Mouse (Mus musculus) stomach, postnatal 0 days (tissue): ENCODE results near the gene Cdk8. TPM values are rescaled to one million over a fixed set of nuclear protein-coding genes. Genes with fewer than 3 reads are reported as not detected.

Experiments used
- ATAC-seq: fragments of 200-750 bp; cut with Nextera tagmentation; 2 replicates; pipeline ENCODE4 v1.8.0; 2017; ENCODE audit not compliant: low FRiP score, low TSS enrichment
- DNase-seq: peaks from one replicate; pipeline ENCODE4 v3.0.0-alpha.2; 2016; ENCODE audit warnings: low spot score
- H3K27ac ChIP-seq: fragments of 300-500 bp; sonication (generic); replicated peaks from 2 replicates; pipeline ENCODE4 v1.5.1; 2014; ENCODE audit warnings: mild to moderate bottlenecking, control low read depth
- H3K27me3 ChIP-seq: fragments of 300-500 bp; sonication (generic); 2 replicates; pipeline ENCODE4 v1.6.1; 2014; ENCODE audit warnings: low read length; ENCODE audit not compliant: control insufficient read depth, insufficient read depth
- H3K36me3 ChIP-seq: fragments of 300-500 bp; sonication (generic); 2 replicates; pipeline ENCODE4 v1.6.1; 2014; ENCODE audit warnings: low read length, mixed read lengths; ENCODE audit not compliant: control insufficient read depth, insufficient read depth
- H3K4me1 ChIP-seq: fragments of 300-500 bp; sonication (generic); replicated peaks from 2 replicates; pipeline ENCODE4 v1.6.1; 2014; ENCODE audit warnings: antibody characterized with exemption; ENCODE audit not compliant: control insufficient read depth, insufficient read depth
- H3K4me2 ChIP-seq: fragments of 300-500 bp; sonication (generic); replicated peaks from 2 replicates; pipeline ENCODE4 v1.6.1; 2014; ENCODE audit warnings: low read depth, mild to moderate bottlenecking, control low read depth, moderate library complexity
- H3K4me3 ChIP-seq: fragments of 300-500 bp; sonication (generic); 2 replicates; pipeline ENCODE4 v1.5.1; 2014; ENCODE audit warnings: low read depth, low read length, control low read depth
- H3K9ac ChIP-seq: fragments of 300-500 bp; sonication (generic); 2 replicates; pipeline ENCODE4 v1.6.1; 2014; ENCODE audit warnings: mild to moderate bottlenecking, low read length, control low read depth, mixed read lengths
- H3K9me3 ChIP-seq: fragments of 300-500 bp; sonication (generic); 2 replicates; pipeline ENCODE4 v1.6.1; 2016; ENCODE audit warnings: low read length; ENCODE audit not compliant: control insufficient read depth
- CTCF ChIP-seq: IDR thresholded peaks from 2 replicates; pipeline ENCODE4 v1.5.1; 2016; ENCODE audit warnings: antibody characterized with exemption, low read depth, mild to moderate bottlenecking, moderate library complexity
- EP300 ChIP-seq: optimal IDR thresholded peaks from 2 replicates; pipeline ENCODE3; 2016; ENCODE audit warnings: antibody characterized with exemption
- WGBS: fragments of 180-500 bp; shearing (Covaris S2); extraction: QIAGEN DNeasy Blood & Tissue Kit; methylation state at CpG from one replicate; pipeline ENCODE4 v1.1.7; 2014; 5-methylcytosine and 5-hydroxymethylcytosine counted together
- polyA plus RNA-seq: library from polyadenylated mRNA; unstranded; fragments of >200 nt; fragmentation: Nextera tagmentation; extraction: Ambion mirVana; gene quantifications from 2 replicates; pipeline ENCODE4 v1.2.1, GENCODE M21; 2015

The Cdk8 gene
- polyA plus RNA-seq, 1 experiment from 2014 or later: 12.2 TPM

DNA sequence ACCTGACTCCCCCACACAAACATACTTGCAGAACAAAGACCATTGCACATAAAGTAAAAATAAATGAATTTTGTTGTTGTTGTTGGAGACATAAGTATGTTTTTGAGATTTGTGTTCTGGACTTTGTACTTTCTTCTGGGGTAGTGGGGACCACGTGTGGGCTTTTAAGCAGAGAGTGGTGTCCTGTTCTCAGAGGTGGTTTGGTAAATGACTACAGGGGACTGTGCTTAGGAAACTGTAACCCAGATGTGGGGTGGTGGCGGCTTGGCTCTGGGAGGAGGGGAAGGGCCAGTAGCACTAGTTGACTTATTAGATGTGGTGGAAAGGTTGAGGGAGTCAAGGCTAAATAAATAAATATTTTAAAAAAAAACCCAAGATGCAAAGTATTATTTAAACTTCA is 9.7 kb downstream of the Cdk8 start:
- Histone ChIP-seq H3K4me1 (no peaks in the 10 kb centered on the region; the same call in 1 of the 2 replicates), H3K4me2 (no peak overlapping the region), H3K36me3 (no peaks in the 10 kb centered on the region), H3K4me3 (no peak overlapping the region), H3K9ac (no peak overlapping the region), H3K27ac (no peak overlapping the region), H3K27me3 (no peaks in the 10 kb centered on the region), H3K9me3 (no peaks in the 10 kb centered on the region)
- WGBS: 92% methylated on average over 2 of the region's 2 CpGs
- no peak for TF ChIP-seq CTCF
- TF ChIP-seq EP300: no peak
- ATAC-seq (no peak), DNase-seq (no peak)

DNA sequence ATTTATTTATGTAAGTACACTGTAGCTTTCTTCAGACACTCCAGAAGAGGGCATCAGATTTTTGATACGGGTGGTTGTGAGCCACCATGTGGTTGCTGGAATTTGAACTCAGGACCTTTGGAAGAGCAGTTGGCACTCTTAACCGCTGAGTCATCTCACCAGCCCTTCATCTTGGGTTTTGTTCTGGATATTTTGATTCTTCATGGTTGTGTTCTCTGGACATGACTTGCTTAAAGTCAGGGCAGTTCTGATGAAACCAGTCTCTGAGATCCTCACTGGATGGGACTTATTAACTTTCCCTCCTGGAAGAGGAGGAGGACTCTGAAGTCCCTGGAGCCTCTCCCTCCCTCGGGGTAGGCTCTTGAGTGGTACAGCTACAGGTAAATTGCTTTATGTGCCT is 10.2 kb downstream of the Cdk8 start:
- TF ChIP-seq CTCF (no peak), EP300 (no peak)
- Histone ChIP-seq H3K36me3 (no peaks in the 10 kb centered on the region), H3K4me2 (no peak overlapping the region), H3K4me1 (no peaks in the 10 kb centered on the region; the same call in 1 of the 2 replicates), H3K4me3 (no peak overlapping the region), H3K27me3 (no peaks in the 10 kb centered on the region), H3K9me3 (no peaks in the 10 kb centered on the region), H3K9ac (no peak overlapping the region), H3K27ac (no peak overlapping the region)
- DNase-seq: no peak
- WGBS: 82% methylated on average over 3 of the region's 3 CpGs
- no peak for ATAC-seq

- DNase-seq (no peak), ATAC-seq (no peak)
- H3K27me3 ChIP-seq: no peaks in the 10 kb centered on the region
- H3K27ac ChIP-seq: no peak overlapping the region
- 83% methylated on average over 4 of the region's 4 CpGs for WGBS
- no peak overlapping the region for H3K4me3 ChIP-seq
- no peaks in the 10 kb centered on the region for H3K4me1 ChIP-seq
- H3K9me3 ChIP-seq: no peaks in the 10 kb centered on the region
- TF ChIP-seq CTCF (no peak), EP300 (no peak)
- no peak overlapping the region for H3K9ac ChIP-seq
- no peaks in the 10 kb centered on the region for H3K36me3 ChIP-seq
- H3K4me2 ChIP-seq: no peak overlapping the region
Observed at GRCm38 (mm10) chr5:146245193-146245592, 14.2 kb downstream of the Cdk8 start.

DNA sequence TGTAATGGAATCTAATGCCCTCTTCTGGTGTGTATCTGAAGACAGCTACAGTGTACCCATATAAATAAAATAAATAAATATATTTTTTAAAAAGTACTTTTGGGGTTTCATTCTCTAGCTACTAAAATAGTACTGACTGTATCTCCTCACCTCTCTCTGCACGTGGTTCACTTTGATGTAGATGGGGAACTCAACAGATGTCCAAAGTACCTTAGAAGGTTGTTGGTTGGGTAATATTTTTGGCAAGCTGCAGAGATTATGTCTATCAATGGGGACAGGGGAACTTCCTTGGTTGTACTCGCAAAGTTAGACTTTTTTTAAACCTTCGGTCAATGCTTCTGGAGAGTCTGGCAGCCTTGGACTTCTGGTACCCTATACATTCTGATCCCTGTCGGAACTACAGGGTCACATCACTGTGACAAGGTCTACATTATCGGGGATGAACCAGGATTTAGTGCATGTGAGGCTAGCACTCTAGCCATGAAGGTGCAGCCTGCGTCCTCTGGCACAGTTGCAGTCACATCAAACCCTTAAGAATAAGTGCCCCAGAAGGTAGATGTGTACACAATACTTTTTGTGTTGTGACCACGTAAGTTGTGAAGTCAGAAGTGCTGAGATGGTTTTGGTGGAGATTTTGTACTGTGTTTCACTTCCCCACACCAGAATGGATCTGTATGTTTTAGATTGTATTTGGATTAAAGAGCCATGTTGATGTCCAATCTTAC is 14.8 kb downstream of the Cdk8 start:
- DNase-seq (no peak), ATAC-seq (no peak)
- Histone ChIP-seq H3K9ac (no peak overlapping the region), H3K4me3 (no peak overlapping the region), H3K27me3 (no peaks in the 10 kb centered on the region), H3K9me3 (no peaks in the 10 kb centered on the region), H3K27ac (no peak overlapping the region), H3K36me3 (no peaks in the 10 kb centered on the region), H3K4me2 (no peak overlapping the region), H3K4me1 (no peaks in the 10 kb centered on the region; the same call in 1 of the 2 replicates)
- 89% methylated on average over 7 of the region's 7 CpGs for WGBS
- no peak for TF ChIP-seq CTCF
- TF ChIP-seq EP300: no peak

GRCm38 (mm10) chr5:146246386-146246785 is 15.4 kb downstream of the Cdk8 start:
- 93% methylated on average over 1 of the region's 1 CpGs for WGBS
- H3K36me3 ChIP-seq: no peaks in the 10 kb centered on the region
- no peak overlapping the region for H3K27ac ChIP-seq

GRCm38 (mm10) chr5:146247709-146248108 is 16.7 kb downstream of the Cdk8 start:
- H3K9me3 ChIP-seq: no peaks in the 10 kb centered on the region
- H3K4me3 ChIP-seq: no peak overlapping the region
- DNase-seq (no peak), ATAC-seq (no peak)
- H3K27ac ChIP-seq: peak overlapping the region; percentile 41; the same call in 1 of the 2 replicates
- no peak overlapping the region for H3K9ac ChIP-seq
- WGBS: 47% methylated on average over 5 of the region's 5 CpGs
- TF ChIP-seq CTCF: no peak
- no peak for TF ChIP-seq EP300
- H3K4me2 ChIP-seq: no peak overlapping the region
- no peaks in the 10 kb centered on the region for H3K36me3 ChIP-seq
- peaks cover 1% of the 10 kb centered on the region for H3K4me1 ChIP-seq
- no peaks in the 10 kb centered on the region for H3K27me3 ChIP-seq

More at GRCm38 (mm10) chr5:146246386-146246785, 15.4 kb downstream of the Cdk8 start:
- Histone ChIP-seq H3K4me3 (no peak overlapping the region), H3K9me3 (no peaks in the 10 kb centered on the region), H3K4me1 (no peaks in the 10 kb centered on the region; the same call in 1 of the 2 replicates), H3K9ac (no peak overlapping the region), H3K27me3 (no peaks in the 10 kb centered on the region), H3K4me2 (no peak overlapping the region)
- TF ChIP-seq EP300 (no peak), CTCF (no peak)
- DNase-seq: no peak
- ATAC-seq: no peak
